Mouse (Mus musculus): Measurements from ENCODE around the gene Barhl2.

GRCm38 (mm10) chr5:106465129-106465790 lies 7.3 kb upstream of the Barhl2 start:
- TF ChIP-seq CTCF (IDR thresholded peaks at IDR 0.05; ENCODE audit: low read depth), result no peak
- no peak for TF ChIP-seq EP300 (IDR thresholded peaks at IDR 0.05; ENCODE audit: low read depth)
